Mouse (Mus musculus): ENCODE measurements at regions not wholly inside any gene's neighbourhood (a gene's known extent, or its start where the extent isn't known, plus 50 kb on each side); places are given as distances from the start of the nearest gene placed in this dataset.

DNA sequence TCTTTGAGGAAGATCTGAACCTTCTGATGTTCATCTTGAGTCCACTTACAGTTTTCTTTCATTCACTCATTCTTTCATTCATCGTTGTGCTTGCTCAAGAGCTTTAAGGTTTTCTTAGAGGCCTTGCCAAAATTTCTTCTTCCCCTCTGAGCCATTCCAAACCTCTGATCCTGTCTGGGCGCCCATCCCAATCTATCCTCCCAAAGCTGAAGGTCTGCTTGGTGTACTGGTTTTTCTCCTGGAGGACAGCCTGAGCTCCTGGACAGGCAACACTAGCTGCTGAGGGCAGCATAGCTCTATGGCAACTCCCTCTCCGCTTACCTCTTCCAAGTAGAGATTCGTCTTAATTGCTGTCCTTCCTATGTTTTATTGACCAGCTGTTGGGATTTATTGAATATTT, 420.3 kb upstream of the Nr3c2 start:
- no peak for TF ChIP-seq CTCF (IDR thresholded peaks at IDR 0.05; ENCODE audit: low read depth)
- TF ChIP-seq EP300 (IDR thresholded peaks at IDR 0.05; ENCODE audit: low read depth) = no peak

Data from liver, embryonic 14.5 days (tissue).